Mouse (Mus musculus): Measurements from ENCODE around the gene Bach1.

GRCm38 (mm10) chr16:87665246-87665645 lies 33.5 kb upstream of the Bach1 start:
- TF ChIP-seq CTCF (IDR thresholded peaks at IDR 0.05) = no peak
- no peak for TF ChIP-seq POLR2A (IDR thresholded peaks at IDR 0.05; ENCODE audit: insufficient read depth, low read depth, low read length)
